Mouse (Mus musculus): ENCODE measurements at regions not wholly inside any gene's neighbourhood (a gene's known extent, or its start where the extent isn't known, plus 50 kb on each side); places are given as distances from the start of the nearest gene placed in this dataset.

GRCm38 (mm10) chr9:113488651-113489050 lies 219.4 kb downstream of the Pdcd6ip start:
- no peak for DNase-seq (ENCODE audit: low spot score)

- no peak for DNase-seq (ENCODE audit: low spot score)
Measured at GRCm38 (mm10) chr9:113486494-113487081, 221.5 kb downstream of the Pdcd6ip start.

DNA sequence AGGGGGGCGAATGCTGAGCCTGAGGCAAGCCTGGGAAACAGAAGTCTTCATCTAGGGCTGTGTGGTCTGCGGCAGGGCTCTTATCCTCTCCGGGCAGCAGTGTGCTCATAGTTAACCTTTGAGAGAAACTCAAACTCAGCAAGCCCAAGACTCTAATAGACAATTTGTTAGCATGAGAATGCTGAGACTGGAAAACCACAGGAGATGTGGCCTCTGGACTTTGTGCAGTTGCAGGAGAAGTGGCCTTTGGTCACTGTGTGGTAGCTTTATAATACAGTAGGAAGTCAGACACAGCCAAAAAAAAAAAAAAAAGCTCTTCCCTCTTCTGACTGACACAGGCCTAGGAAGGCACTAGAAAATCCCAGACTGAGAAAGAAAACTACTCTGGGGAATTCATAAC lies 228.2 kb downstream of the Pdcd6ip start:
- no peak for DNase-seq (ENCODE audit: low spot score)

DNA sequence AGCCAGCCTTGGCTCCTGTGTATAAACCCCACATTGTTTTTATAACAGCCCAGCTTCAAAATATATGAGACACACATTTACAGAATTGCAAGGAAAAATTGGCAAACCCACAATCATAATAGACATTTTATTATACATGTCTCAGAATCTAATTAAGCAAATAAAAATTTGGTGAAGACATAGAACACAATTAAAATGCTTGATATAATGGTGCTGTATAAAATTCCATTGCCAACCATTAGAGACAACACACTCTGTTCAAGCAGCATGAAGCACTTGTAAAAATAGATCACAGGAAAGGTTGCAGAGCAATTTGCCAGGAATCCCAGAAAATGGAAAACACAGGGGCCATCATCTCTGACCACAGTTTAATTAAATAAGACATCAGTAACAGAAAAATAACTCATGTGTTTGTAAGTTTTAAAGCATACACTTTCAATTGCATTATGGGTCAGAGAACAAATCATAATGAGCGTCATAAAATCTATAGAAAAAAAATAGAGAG lies 229.2 kb downstream of the Pdcd6ip start:
- DNase-seq (ENCODE audit: low spot score) = no peak

DNA sequence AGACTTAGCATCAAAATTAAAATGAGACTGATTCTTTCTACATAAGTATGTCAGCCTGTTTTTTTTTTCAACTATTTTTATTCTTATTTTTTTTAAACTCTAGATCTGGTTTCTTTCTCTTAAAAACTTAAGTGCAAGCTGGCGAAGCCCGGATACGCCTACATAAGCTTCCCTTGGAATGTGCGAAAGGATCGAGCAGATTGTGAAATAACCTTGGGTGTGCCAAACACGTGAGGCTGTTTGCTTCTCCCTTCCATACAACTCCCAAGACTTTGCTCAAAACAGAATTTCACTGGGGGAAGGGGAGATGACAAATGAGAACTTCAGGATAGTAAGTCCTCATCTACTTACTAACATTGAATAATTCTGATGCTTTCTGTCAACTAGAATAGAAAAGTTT lies 236.3 kb downstream of the Pdcd6ip start:
- DNase-seq (ENCODE audit: low spot score) = no peak

DNA sequence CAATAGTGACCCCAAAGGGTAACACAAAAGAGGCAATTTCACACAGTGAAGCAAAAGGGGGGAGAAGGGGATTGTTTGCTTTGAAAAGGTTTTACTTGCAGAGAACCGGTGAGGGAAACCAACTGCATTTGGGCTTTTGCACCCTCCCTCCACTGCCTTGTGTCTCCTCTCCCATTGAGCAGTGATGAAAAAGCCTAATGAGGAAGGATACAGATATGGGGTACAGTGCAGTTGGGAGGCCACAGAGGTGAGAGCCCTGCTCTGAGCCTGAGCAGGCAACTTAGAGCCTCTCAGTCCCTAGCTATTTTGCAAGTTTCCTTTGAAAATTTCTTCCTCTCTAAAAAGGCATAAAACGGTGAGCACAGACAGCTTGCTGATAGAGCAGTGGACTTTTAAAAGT lies 245.2 kb downstream of the Pdcd6ip start:
- DNase-seq (ENCODE audit: low spot score) = no peak

- DNase-seq (ENCODE audit: low spot score) = no peak
Measured at GRCm38 (mm10) chr9:113462267-113462887, 245.7 kb downstream of the Pdcd6ip start.

GRCm38 (mm10) chr9:113459885-113460284 lies 248.2 kb downstream of the Pdcd6ip start:
- no peak for DNase-seq (ENCODE audit: low spot score)

DNA sequence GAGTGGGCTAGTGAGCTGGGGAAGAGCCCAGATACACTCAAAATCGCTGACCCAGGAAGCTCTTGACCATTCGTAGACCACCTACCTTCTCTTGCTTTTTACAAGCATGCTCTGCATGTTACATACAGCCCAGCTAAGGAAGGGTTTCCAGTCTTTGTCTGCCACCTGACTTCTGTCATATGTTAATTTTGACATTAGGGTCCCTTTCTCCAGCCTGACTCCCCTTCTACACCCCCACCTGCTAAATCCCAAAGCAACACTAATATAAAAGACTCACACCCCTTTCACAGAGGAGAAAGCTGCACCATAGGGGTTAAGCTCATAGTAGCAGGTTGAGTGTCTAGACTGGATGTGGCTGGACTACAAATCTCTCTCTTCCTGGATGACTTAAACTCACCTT lies 248.8 kb downstream of the Pdcd6ip start:
- DNase-seq (ENCODE audit: low spot score) = no peak

DNA sequence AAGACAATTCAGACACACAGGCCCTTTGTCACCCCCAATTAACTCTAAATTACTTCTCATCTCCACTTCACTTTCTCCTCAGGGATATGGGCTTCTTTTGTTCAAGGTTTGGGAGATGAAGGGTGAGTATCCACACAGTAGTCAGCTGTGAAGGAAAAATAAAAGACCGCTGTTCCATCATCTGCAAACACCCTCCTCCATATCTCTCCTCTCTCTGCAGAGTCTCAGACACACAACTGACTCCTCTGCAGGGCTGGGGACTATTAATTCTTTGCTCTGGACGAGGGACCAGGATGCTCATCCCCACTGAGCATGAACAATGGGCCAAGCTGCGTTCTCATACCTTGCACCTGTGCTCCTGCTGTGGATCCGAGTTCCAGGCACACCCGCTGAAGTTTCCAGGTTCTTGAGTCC lies 249.3 kb downstream of the Pdcd6ip start:
- DNase-seq (ENCODE audit: low spot score) = no peak

GRCm38 (mm10) chr9:113457169-113457850 lies 250.7 kb downstream of the Pdcd6ip start:
- no peak for DNase-seq (ENCODE audit: low spot score)

GRCm38 (mm10) chr9:113455577-113455976 lies 252.5 kb downstream of the Pdcd6ip start:
- DNase-seq (ENCODE audit: low spot score) = no peak

GRCm38 (mm10) chr9:113453231-113453630 lies 254.8 kb downstream of the Pdcd6ip start:
- no peak for DNase-seq (ENCODE audit: low spot score)

GRCm38 (mm10) chr9:113441770-113442411 lies 266.2 kb downstream of the Pdcd6ip start:
- peak; percentile 29 for DNase-seq (ENCODE audit: low spot score)

GRCm38 (mm10) chr9:113438394-113438793 lies 269.7 kb downstream of the Pdcd6ip start:
- no peak for DNase-seq (ENCODE audit: low spot score)

GRCm38 (mm10) chr9:113435921-113436320 lies 272.1 kb downstream of the Pdcd6ip start:
- DNase-seq (ENCODE audit: low spot score) = no peak

DNA sequence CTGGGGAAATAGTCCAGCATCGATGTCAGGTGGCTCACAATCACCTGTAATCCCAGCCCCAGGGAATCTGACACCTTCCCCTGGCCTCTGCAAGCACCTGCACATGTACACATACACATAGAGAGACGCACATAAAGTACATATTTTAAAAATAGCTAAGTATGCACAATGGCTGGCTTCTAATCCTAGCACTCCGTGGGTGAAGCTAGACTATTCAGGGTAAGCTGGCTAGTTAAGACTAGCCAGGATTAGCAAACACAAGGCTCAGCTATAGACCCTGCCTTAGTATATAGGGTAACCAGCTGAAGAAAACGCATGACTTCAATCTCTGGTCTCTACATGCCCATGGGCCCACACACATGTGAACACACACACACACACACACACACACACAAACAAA lies 274.6 kb downstream of the Pdcd6ip start:
- DNase-seq (ENCODE audit: low spot score) = no peak

GRCm38 (mm10) chr9:113432601-113433179 lies 275.4 kb downstream of the Pdcd6ip start:
- no peak for DNase-seq (ENCODE audit: low spot score)

- no peak for DNase-seq (ENCODE audit: low spot score)
Measured at GRCm38 (mm10) chr9:113430411-113430810, 277.6 kb downstream of the Pdcd6ip start.

- no peak for DNase-seq (ENCODE audit: low spot score)
Measured at GRCm38 (mm10) chr9:113427281-113427680, 280.8 kb downstream of the Pdcd6ip start.

DNA sequence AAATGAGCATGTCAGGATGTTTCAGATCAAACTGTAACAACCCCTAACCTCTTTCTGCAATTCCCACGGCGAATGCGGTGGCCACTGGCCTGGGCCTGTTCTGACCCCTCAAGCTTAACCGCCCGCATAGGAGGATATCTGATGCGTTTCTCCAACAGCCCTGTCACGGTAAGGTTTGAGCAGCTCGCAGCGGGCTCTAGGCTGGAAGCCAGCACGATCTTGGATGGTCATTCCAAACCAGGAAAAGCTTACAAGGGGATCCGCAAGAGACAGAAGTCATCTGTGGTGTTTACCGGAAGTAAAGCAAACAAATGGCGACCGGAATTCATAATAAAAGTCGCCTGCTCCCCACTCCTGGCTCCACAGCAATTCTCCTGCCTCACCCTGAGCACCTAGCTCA lies 281.7 kb downstream of the Pdcd6ip start:
- no peak for DNase-seq (ENCODE audit: low spot score)

- DNase-seq (ENCODE audit: low spot score) = no peak
Measured at GRCm38 (mm10) chr9:113421645-113422044, 286.4 kb downstream of the Pdcd6ip start.

All from ovary, postnatal 10 days (tissue).